Comparison of ENCODE assay signal across 8 mouse cellular contexts in genomic region chr9:41228425-41229224, GRCm38 (mm10).
A peak's percentile ranks its signal among the peaks of the same experiment; 100 is the strongest.
DNase-seq lines count a peak whose midpoint lies in the region; ATAC-seq and TF ChIP-seq lines count a peak whose summit lies in the region.

No protein-coding gene starts in this region.

- H3K4me3 ChIP-seq in bone marrow macrophage, adult 2 months (ENCODE audit: insufficient read depth, low read length) = peak overlapping the region; percentile 48
- H3K4me3 ChIP-seq in heart, embryonic 14.5 days (ENCODE audit: control insufficient read depth in 1 of 2, insufficient read depth in 1 of 2, low read depth in 1 of 2, low read length in 2 of 2) = peak overlapping the region; percentile 51 to 57
- H3K4me3 ChIP-seq in liver, embryonic 13.5 days (replicated peaks) = peak overlapping the region; percentile 50
- peak overlapping the region; percentile 51 for H3K4me3 ChIP-seq in stomach, embryonic 16.5 days (replicated peaks; ENCODE audit: low read length)

- no peak for TF ChIP-seq POLR2A in bone marrow macrophage, adult 2 months (IDR thresholded peaks at IDR 0.05; ENCODE audit: borderline replicate concordance, low read depth, low read length)

- peak; percentile 82 for ATAC-seq in heart, embryonic 14.5 days (ENCODE audit: insufficient number of reproducible peaks, insufficient read depth, low FRiP score, low read depth)
- ATAC-seq in liver, embryonic 13.5 days (ENCODE audit: low read depth) = peak; percentile 57
- peak; percentile 92 for ATAC-seq in stomach, embryonic 16.5 days (ENCODE audit: insufficient read depth, low FRiP score)

- H3K36me3 ChIP-seq in heart, embryonic 14.5 days (ENCODE audit: control insufficient read depth, insufficient read depth, low read length) = no peaks in the 10 kb centered on the region
- H3K36me3 ChIP-seq in liver, embryonic 13.5 days = no peaks in the 10 kb centered on the region
- no peaks in the 10 kb centered on the region for H3K36me3 ChIP-seq in stomach, embryonic 16.5 days (ENCODE audit: control insufficient read depth, insufficient read depth, low read length)

- peak; percentile 80; the same call in 1 of the 2 replicates for TF ChIP-seq CTCF in bone marrow macrophage, adult 2 months (IDR thresholded peaks at IDR 0.05; ENCODE audit: low read depth, low read length)

- no peaks in the 10 kb centered on the region for H3K9me3 ChIP-seq in heart, embryonic 14.5 days (ENCODE audit: control insufficient read depth, low read length)
- H3K9me3 ChIP-seq in liver, embryonic 13.5 days (replicated peaks) = no peaks in the 10 kb centered on the region
- H3K9me3 ChIP-seq in stomach, embryonic 16.5 days (replicated peaks; ENCODE audit: control insufficient read depth, low read length) = no peaks in the 10 kb centered on the region

- DNase-seq in B cell, adult 2 months = peak; percentile 85 to 86
- DNase-seq in fat pad, adult 2 months (ENCODE audit: extremely low read depth, low read depth, low spot score) = peak; percentile 5
- DNase-seq in kidney, postnatal 14 days = peak; percentile 90
- peak; percentile 44 for DNase-seq in liver, embryonic 13.5 days
- peak; percentile 93 for DNase-seq in neural tube, embryonic 10.5 days (ENCODE audit: extremely low spot score, low spot score)

- no peaks in the 10 kb centered on the region for H3K27me3 ChIP-seq in heart, embryonic 14.5 days (ENCODE audit: control insufficient read depth, insufficient read depth, low read length)
- H3K27me3 ChIP-seq in liver, embryonic 13.5 days = no peaks in the 10 kb centered on the region
- no peaks in the 10 kb centered on the region for H3K27me3 ChIP-seq in stomach, embryonic 16.5 days (ENCODE audit: control insufficient read depth, insufficient read depth, low read length)

- peak overlapping the region; percentile 86 for H3K9ac ChIP-seq in heart, embryonic 14.5 days (ENCODE audit: low read length)
- peak overlapping the region; percentile 59; the same call in 1 of the 2 replicates for H3K9ac ChIP-seq in liver, embryonic 13.5 days
- peak overlapping the region; percentile 83 for H3K9ac ChIP-seq in stomach, embryonic 16.5 days (ENCODE audit: low read length)

- no peaks in the 10 kb centered on the region; the same call in 1 of the 2 replicates for H3K4me1 ChIP-seq in bone marrow macrophage, adult 2 months (ENCODE audit: control insufficient read depth, insufficient read depth, low read length)
- H3K4me1 ChIP-seq in heart, embryonic 14.5 days (ENCODE audit: control insufficient read depth in 2 of 2, insufficient read depth in 2 of 2, low read length in 2 of 2) = peaks cover 3 to 8% of the 10 kb centered on the region in 2 experiments; a peak in 3 of 4 replicates
- 0 out of 2 replicates have a peak, but pooled peaks cover 5% of the 10 kb centered on the region for H3K4me1 ChIP-seq in liver, embryonic 13.5 days (replicated peaks)
- H3K4me1 ChIP-seq in stomach, embryonic 16.5 days (ENCODE audit: control insufficient read depth, insufficient read depth, low read length) = 0 out of 2 replicates have a peak, but pooled peaks cover 9% of the 10 kb centered on the region

- peak overlapping the region; percentile 72 for H3K4me2 ChIP-seq in heart, embryonic 14.5 days (ENCODE audit: low read length)
- peak overlapping the region; percentile 63 for H3K4me2 ChIP-seq in liver, embryonic 13.5 days
- peak overlapping the region; percentile 68 for H3K4me2 ChIP-seq in stomach, embryonic 16.5 days (ENCODE audit: low read depth, low read length)

- WGBS in heart, embryonic 14.5 days = 5% methylated on average over 29 of the region's 29 CpGs
- WGBS in liver, embryonic 13.5 days (ENCODE audit: insufficient replicate concordance) = 3% methylated on average over 29 of the region's 29 CpGs
- 5% methylated on average over 29 of the region's 29 CpGs for WGBS in stomach, embryonic 16.5 days

- no peak overlapping the region for H3K27ac ChIP-seq in bone marrow macrophage, adult 2 months (ENCODE audit: insufficient read depth, low read depth, low read length)
- H3K27ac ChIP-seq in heart, embryonic 14.5 days (replicated peaks in 1 of 2; ENCODE audit: control insufficient read depth in 1 of 2, insufficient read depth in 1 of 2, low read depth in 2 of 2, low read length in 2 of 2) = peak overlapping the region; percentile 82 to 86
- no peak overlapping the region for H3K27ac ChIP-seq in liver, embryonic 13.5 days
- peak overlapping the region; percentile 80 for H3K27ac ChIP-seq in stomach, embryonic 16.5 days (ENCODE audit: low read length)

Comparison
In these comparisons a context has a peak if more than half of its experiments do, and no peak if none do; other contexts are left out.
1. DNase-seq: peak in every context shown above with its lines; median percentile 93 in neural tube, embryonic 10.5 days; 90 in kidney, postnatal 14 days; 86 in B cell, adult 2 months; 44 in liver, embryonic 13.5 days; 5 in fat pad, adult 2 months.
2. H3K27ac ChIP-seq: peak in heart, embryonic 14.5 days (2 of 2) and stomach, embryonic 16.5 days (single experiment); none in bone marrow macrophage, adult 2 months (single experiment) and liver, embryonic 13.5 days (single experiment).
3. Peak in every context shown above with its lines, with median percentiles within 50 percentile points of each other: H3K4me3 ChIP-seq, ATAC-seq, H3K4me2 ChIP-seq and H3K9ac ChIP-seq.